Mouse (Mus musculus): ENCODE measurements around the gene Gm28036. TPM values are rescaled to one million over a fixed set of nuclear protein-coding genes. Genes with fewer than 3 reads are reported as not detected.

Gene Gm28036
- polyA plus RNA-seq, 1 experiment from 2014 or later, result 20.1 TPM

DNA sequence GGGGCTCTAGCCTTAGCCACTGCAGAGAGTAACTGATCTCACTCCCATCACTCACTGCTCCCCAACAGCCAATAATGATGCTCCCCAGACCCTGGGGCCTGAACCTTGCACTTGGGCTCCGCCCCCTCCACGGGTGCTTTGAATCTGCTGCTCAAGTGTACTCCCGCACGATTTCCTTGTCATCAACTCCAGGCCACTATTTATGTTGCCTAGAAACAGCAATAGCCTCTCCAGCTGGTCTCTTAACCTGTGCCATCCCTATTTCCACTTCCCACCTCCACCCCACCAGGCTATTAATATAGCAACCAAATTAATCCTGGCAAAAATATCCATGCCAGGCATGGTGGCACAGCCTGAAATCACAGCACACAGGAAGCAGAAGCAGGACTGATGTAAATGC, 47.2 kb downstream of the Gm28036 start:
- ATAC-seq (replicated peaks; ENCODE audit: insufficient number of reproducible peaks, low FRiP score, low TSS enrichment, low read depth) (no peak), DNase-seq (ENCODE audit: low spot score) (no peak)
- 61% methylated on average over 4 of the region's 4 CpGs for WGBS
- H3K36me3 ChIP-seq (replicated peaks; ENCODE audit: control insufficient read depth, insufficient read depth, low read depth, low read length), result peaks cover 10% of the 10 kb centered on the region
- H3K4me2 ChIP-seq (ENCODE audit: low read depth, low read length), result no peak overlapping the region
- H3K27me3 ChIP-seq (ENCODE audit: control insufficient read depth, insufficient read depth, low read length), result no peaks in the 10 kb centered on the region
- no peaks in the 10 kb centered on the region for H3K9me3 ChIP-seq (replicated peaks; ENCODE audit: control insufficient read depth, low read length)
- no peak overlapping the region for H3K4me3 ChIP-seq (ENCODE audit: low read depth, low read length)
- no peaks in the 10 kb centered on the region for H3K4me1 ChIP-seq (ENCODE audit: control insufficient read depth, insufficient read depth, low read length)
- H3K27ac ChIP-seq (replicated peaks; ENCODE audit: low read depth, low read length), result no peak overlapping the region
- no peak overlapping the region for H3K9ac ChIP-seq (replicated peaks; ENCODE audit: low read length)

DNA sequence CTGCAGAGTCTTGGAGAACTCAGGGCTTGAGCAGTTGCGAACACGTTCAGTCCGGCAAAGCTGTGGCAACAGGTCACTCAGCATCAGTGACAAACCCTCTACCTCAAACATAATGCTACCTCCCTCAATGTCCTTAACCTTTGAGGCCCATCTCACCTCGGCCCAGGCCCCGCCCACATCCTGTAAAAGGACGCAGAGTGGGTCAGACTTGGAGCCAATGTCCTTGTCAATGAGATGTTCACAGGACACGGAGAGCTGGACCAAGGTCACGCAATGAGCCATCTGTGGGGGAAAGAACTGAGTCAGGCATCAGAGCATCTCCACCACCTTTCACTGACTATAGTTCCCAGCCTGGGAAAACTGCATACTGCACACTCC, 47.7 kb downstream of the Gm28036 start:
- Histone ChIP-seq H3K27me3 (ENCODE audit: control insufficient read depth, insufficient read depth, low read length) (no peaks in the 10 kb centered on the region), H3K4me3 (ENCODE audit: low read depth, low read length) (no peak overlapping the region), H3K9ac (replicated peaks; ENCODE audit: low read length) (no peak overlapping the region), H3K36me3 (replicated peaks; ENCODE audit: control insufficient read depth, insufficient read depth, low read depth, low read length) (peaks cover 10% of the 10 kb centered on the region), H3K4me1 (ENCODE audit: control insufficient read depth, insufficient read depth, low read length) (no peaks in the 10 kb centered on the region), H3K9me3 (replicated peaks; ENCODE audit: control insufficient read depth, low read length) (no peaks in the 10 kb centered on the region), H3K4me2 (ENCODE audit: low read depth, low read length) (no peak overlapping the region), H3K27ac (replicated peaks; ENCODE audit: low read depth, low read length) (no peak overlapping the region)
- no peak for ATAC-seq (replicated peaks; ENCODE audit: insufficient number of reproducible peaks, low FRiP score, low TSS enrichment, low read depth)
- WGBS, result 92% methylated on average over 8 of the region's 8 CpGs
- no peak for DNase-seq (ENCODE audit: low spot score)

DNA sequence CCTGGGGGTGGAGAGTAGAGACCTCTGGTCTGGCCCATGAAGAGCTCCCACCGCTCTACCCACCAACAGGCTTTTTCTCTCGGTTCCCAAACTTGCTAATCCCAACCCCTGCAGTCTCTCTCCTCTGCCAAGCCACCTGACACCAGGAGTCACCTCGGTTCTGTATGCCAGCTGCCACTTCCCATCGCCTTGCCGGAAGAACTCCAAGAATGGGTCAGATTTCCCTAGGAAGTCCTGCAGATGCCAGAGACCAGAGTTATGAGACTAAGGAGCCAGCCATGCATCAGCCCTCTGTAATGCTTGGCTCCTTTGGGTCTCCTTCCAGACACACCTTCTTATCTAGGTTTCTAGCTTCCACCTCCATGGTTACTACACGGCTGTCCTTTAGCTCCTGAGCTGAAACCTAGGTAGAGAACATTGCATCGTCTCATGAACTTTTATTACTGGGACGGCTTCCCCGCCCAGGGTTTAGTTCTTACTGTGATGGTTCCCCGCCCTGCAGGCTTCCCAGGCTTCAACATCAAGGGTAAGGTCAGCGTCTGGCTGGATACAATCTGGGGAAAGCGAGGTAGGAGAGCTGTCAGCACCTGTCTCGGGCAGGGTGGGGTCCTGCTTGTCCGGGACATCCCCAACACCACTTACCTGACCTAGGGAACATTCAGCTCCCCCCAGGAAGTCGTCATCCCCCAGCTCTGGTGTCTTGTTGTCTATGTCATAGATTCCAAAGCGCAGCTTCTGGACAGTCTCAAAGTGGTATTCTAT, 48.3 kb downstream of the Gm28036 start:
- Histone ChIP-seq H3K4me1 (ENCODE audit: control insufficient read depth, insufficient read depth, low read length) (no peaks in the 10 kb centered on the region), H3K9me3 (replicated peaks; ENCODE audit: control insufficient read depth, low read length) (no peaks in the 10 kb centered on the region), H3K9ac (replicated peaks; ENCODE audit: low read length) (no peak overlapping the region), H3K27ac (replicated peaks; ENCODE audit: low read depth, low read length) (no peak overlapping the region), H3K27me3 (ENCODE audit: control insufficient read depth, insufficient read depth, low read length) (no peaks in the 10 kb centered on the region), H3K36me3 (replicated peaks; ENCODE audit: control insufficient read depth, insufficient read depth, low read depth, low read length) (peaks cover 10% of the 10 kb centered on the region), H3K4me3 (ENCODE audit: low read depth, low read length) (no peak overlapping the region), H3K4me2 (ENCODE audit: low read depth, low read length) (no peak overlapping the region)
- 91% methylated on average over 16 of the region's 16 CpGs for WGBS
- ATAC-seq (replicated peaks; ENCODE audit: insufficient number of reproducible peaks, low FRiP score, low TSS enrichment, low read depth) (no peak), DNase-seq (ENCODE audit: low spot score) (no peak)

DNA sequence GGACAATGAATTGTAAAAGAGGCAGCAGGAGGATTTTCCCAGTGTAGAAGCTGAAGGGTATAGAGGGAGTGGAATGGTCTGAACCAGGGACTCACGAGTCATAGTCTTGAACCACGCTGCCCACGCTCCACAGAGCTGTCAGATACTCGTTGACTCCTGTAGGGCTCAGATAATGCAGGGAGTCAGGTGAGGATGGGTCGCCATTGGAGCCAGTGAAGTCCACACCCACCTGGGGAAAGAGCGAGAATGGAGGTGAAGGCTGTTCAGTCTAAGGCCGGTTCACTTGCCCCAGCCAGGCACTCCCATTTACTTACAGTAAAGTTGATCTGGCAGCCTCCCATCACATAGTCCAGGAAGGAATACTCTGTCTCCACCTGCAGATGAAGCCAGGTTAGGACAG, 49.4 kb downstream of the Gm28036 start:
- DNase-seq (ENCODE audit: low spot score), result no peak
- H3K36me3 ChIP-seq (replicated peaks; ENCODE audit: control insufficient read depth, insufficient read depth, low read depth, low read length), result peaks cover 10% of the 10 kb centered on the region
- 87% methylated on average over 7 of the region's 7 CpGs for WGBS

DNA sequence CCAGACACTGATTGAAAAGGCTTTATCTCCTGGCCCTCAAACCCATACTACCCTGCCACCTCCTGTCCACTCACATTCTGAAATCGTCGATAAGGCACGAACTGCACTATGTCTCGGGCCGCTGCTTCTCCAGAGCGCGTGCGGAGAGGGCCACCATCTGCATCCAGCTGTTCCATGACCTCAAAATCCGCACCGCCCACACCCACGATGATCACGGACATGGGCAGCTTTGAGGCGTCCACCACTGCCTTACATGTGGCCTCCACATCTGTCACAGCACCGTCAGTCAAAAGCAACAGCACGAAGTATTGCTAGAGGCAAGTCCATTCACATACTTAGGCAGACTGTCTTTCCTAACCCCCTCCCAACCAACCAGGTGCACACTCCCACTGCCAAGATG, 53.2 kb downstream of the Gm28036 start:
- 97% methylated on average over 15 of the region's 15 CpGs for WGBS
- peaks cover 17% of the 10 kb centered on the region for H3K36me3 ChIP-seq (replicated peaks; ENCODE audit: control insufficient read depth, insufficient read depth, low read depth, low read length)
- H3K27ac ChIP-seq (replicated peaks; ENCODE audit: low read depth, low read length), result no peak overlapping the region
- DNase-seq (ENCODE audit: low spot score) (no peak), ATAC-seq (replicated peaks; ENCODE audit: insufficient number of reproducible peaks, low FRiP score, low TSS enrichment, low read depth) (no peak)
- no peak overlapping the region for H3K4me3 ChIP-seq (ENCODE audit: low read depth, low read length)
- H3K27me3 ChIP-seq (ENCODE audit: control insufficient read depth, insufficient read depth, low read length), result no peaks in the 10 kb centered on the region
- H3K4me1 ChIP-seq (ENCODE audit: control insufficient read depth, insufficient read depth, low read length), result no peaks in the 10 kb centered on the region
- no peak overlapping the region for H3K4me2 ChIP-seq (ENCODE audit: low read depth, low read length)
- H3K9me3 ChIP-seq (replicated peaks; ENCODE audit: control insufficient read depth, low read length), result no peaks in the 10 kb centered on the region
- H3K9ac ChIP-seq (replicated peaks; ENCODE audit: low read length), result no peak overlapping the region

More for the DNA sequence above, 49.4 kb downstream of the Gm28036 start:
- H3K27me3 ChIP-seq (ENCODE audit: control insufficient read depth, insufficient read depth, low read length), result no peaks in the 10 kb centered on the region
- no peak for ATAC-seq (replicated peaks; ENCODE audit: insufficient number of reproducible peaks, low FRiP score, low TSS enrichment, low read depth)
- H3K27ac ChIP-seq (replicated peaks; ENCODE audit: low read depth, low read length), result no peak overlapping the region
- no peaks in the 10 kb centered on the region for H3K9me3 ChIP-seq (replicated peaks; ENCODE audit: control insufficient read depth, low read length)
- no peaks in the 10 kb centered on the region for H3K4me1 ChIP-seq (ENCODE audit: control insufficient read depth, insufficient read depth, low read length)
- H3K9ac ChIP-seq (replicated peaks; ENCODE audit: low read length), result no peak overlapping the region
- H3K4me3 ChIP-seq (ENCODE audit: low read depth, low read length), result no peak overlapping the region
- no peak overlapping the region for H3K4me2 ChIP-seq (ENCODE audit: low read depth, low read length)

DNA sequence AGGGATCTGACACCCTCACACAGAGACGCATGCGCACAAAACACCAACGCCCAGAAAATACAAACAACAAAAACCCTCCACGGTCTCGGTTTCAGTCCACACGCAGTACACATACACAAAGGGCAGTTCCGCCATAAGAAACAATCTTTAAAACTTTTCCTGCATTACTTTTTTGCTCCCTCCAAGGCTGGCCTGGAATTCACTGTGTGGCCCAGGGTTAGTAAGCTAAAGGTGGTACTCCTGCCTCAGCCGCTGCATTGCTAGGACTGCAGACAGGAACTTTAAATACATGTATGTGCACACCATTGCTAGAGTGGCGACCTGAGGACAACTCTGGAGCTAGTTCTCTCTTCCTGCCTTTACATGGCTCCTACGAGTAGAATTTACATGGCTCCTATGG, 55.7 kb downstream of the Gm28036 start:
- peaks cover 13% of the 10 kb centered on the region for H3K36me3 ChIP-seq (replicated peaks; ENCODE audit: control insufficient read depth, insufficient read depth, low read depth, low read length)
- no peak overlapping the region for H3K9ac ChIP-seq (replicated peaks; ENCODE audit: low read length)
- H3K9me3 ChIP-seq (replicated peaks; ENCODE audit: control insufficient read depth, low read length), result no peaks in the 10 kb centered on the region
- H3K4me3 ChIP-seq (ENCODE audit: low read depth, low read length), result no peak overlapping the region
- H3K27ac ChIP-seq (replicated peaks; ENCODE audit: low read depth, low read length), result no peak overlapping the region
- no peaks in the 10 kb centered on the region for H3K27me3 ChIP-seq (ENCODE audit: control insufficient read depth, insufficient read depth, low read length)
- WGBS, result 95% methylated on average over 10 of the region's 10 CpGs
- DNase-seq (ENCODE audit: low spot score) (no peak), ATAC-seq (replicated peaks; ENCODE audit: insufficient number of reproducible peaks, low FRiP score, low TSS enrichment, low read depth) (no peak)
- H3K4me2 ChIP-seq (ENCODE audit: low read depth, low read length), result no peak overlapping the region
- no peaks in the 10 kb centered on the region for H3K4me1 ChIP-seq (ENCODE audit: control insufficient read depth, insufficient read depth, low read length)

DNA sequence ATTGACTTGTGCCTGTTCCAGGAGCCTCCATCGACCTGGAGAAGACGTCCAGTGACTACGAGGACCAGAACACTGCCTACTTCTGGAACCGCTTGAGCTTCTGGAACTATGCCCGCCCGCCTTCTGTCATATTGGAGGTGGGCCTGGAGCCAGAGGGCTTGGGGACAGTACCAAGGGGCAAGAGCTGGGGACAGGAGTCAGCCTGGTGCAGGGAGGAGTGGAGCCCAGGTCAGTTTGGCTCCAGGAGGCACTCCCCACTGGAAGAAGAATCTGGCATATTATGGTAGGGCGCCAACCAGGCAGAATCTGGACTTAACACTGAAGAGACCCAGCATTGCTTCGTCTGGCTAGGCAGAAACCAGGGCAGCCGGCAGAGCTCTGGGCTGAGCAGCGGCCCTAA, 59.0 kb downstream of the Gm28036 start:
- 96% methylated on average over 10 of the region's 10 CpGs for WGBS

DNA sequence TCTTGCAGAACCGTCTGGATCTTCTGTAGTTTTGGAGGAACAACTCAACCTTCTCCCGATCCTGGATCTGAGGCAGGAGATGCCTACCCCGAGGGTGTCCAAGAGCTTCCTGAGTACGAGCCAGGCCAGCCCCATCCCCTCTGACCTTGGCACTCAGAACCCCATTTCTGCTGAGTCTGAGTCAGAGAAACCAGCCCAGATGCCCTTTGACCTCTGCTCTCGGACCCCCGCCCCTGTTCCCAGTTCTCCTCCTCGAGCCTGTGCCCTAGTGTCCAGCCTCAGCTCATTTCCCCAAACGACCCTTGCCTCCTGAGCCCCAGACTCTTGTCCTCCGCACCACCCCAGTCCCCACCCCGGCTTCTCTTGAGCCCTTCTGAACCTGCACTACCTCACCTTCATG, 60.8 kb downstream of the Gm28036 start:
- Histone ChIP-seq H3K36me3 (replicated peaks; ENCODE audit: control insufficient read depth, insufficient read depth, low read depth, low read length) (peaks cover 4% of the 10 kb centered on the region), H3K4me1 (ENCODE audit: control insufficient read depth, insufficient read depth, low read length) (no peaks in the 10 kb centered on the region), H3K27ac (replicated peaks; ENCODE audit: low read depth, low read length) (no peak overlapping the region), H3K4me3 (ENCODE audit: low read depth, low read length) (peak overlapping the region; percentile 78), H3K9ac (replicated peaks; ENCODE audit: low read length) (peak overlapping the region; percentile 94), H3K9me3 (replicated peaks; ENCODE audit: control insufficient read depth, low read length) (no peaks in the 10 kb centered on the region), H3K27me3 (ENCODE audit: control insufficient read depth, insufficient read depth, low read length) (no peaks in the 10 kb centered on the region), H3K4me2 (ENCODE audit: low read depth, low read length) (peak overlapping the region; percentile 96)
- DNase-seq (ENCODE audit: low spot score) (no peak), ATAC-seq (replicated peaks; ENCODE audit: insufficient number of reproducible peaks, low FRiP score, low TSS enrichment, low read depth) (peak; percentile 12; the same call in 1 of the 2 replicates)
- WGBS, result 26% methylated on average over 10 of the region's 10 CpGs

More for the DNA sequence above, 59.0 kb downstream of the Gm28036 start:
- Histone ChIP-seq H3K4me2 (ENCODE audit: low read depth, low read length) (no peak overlapping the region), H3K27me3 (ENCODE audit: control insufficient read depth, insufficient read depth, low read length) (no peaks in the 10 kb centered on the region), H3K9me3 (replicated peaks; ENCODE audit: control insufficient read depth, low read length) (no peaks in the 10 kb centered on the region), H3K4me1 (ENCODE audit: control insufficient read depth, insufficient read depth, low read length) (no peaks in the 10 kb centered on the region), H3K36me3 (replicated peaks; ENCODE audit: control insufficient read depth, insufficient read depth, low read depth, low read length) (peaks cover 8% of the 10 kb centered on the region), H3K9ac (replicated peaks; ENCODE audit: low read length) (no peak overlapping the region), H3K27ac (replicated peaks; ENCODE audit: low read depth, low read length) (no peak overlapping the region), H3K4me3 (ENCODE audit: low read depth, low read length) (no peak overlapping the region)
- no peak for DNase-seq (ENCODE audit: low spot score)
- ATAC-seq (replicated peaks; ENCODE audit: insufficient number of reproducible peaks, low FRiP score, low TSS enrichment, low read depth), result no peak

All from embryonic facial prominence, embryonic 11.5 days (tissue).